Mouse (Mus musculus) right cerebral cortex, postnatal 10 days (tissue): ENCODE measurements around the gene Adamts14.

Source experiments
- DNase-seq, 2 experiments: peaks; one replicate each; pipeline ENCODE4 v3.0.0; 2021; ENCODE audit warnings: low spot score in 2 of 2

Gene Adamts14

DNA sequence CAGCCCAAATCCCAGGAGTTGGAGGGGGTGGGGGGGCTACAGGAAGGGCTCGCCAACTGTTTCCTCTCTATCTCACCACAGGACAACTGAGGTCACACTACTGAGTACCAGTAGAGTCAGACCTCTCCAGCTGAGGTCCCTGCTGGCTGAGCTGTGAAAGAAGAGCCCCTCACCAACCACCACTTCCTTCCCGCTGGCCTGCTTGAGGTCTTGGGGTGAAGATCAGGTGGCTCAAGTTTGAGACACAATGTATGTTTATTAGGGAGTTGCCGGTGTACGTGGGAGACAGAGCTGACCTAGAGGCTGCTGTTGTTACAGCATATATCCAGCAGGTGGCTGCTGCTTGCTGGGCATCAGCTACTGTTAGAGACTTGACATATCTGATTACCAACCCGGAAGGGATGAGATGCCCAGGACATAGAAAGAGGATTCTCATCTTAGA is 2.5 kb upstream of the Adamts14 start:
- DNase-seq, result no peak

DNA sequence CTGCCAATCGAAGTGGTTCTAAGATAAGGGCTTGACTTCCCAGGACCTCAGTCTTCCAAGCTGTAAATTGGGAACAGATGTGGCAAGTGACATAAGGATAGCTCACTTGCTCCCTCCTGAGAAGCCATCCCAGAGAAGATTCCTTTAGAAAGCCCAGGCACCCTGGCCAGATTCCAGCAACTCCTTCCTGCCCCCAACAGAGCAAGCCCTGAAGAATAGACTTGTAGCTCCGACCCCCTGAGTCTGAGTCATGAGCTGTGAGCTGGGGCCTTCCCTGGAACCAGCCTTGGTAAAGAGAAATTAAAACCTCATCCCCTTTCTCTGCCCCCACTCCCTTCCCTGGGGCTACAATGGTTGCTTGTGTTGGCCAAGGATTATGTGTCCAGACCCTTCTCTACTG is 1.3 kb upstream of the Adamts14 start:
- DNase-seq, result no peak

DNA sequence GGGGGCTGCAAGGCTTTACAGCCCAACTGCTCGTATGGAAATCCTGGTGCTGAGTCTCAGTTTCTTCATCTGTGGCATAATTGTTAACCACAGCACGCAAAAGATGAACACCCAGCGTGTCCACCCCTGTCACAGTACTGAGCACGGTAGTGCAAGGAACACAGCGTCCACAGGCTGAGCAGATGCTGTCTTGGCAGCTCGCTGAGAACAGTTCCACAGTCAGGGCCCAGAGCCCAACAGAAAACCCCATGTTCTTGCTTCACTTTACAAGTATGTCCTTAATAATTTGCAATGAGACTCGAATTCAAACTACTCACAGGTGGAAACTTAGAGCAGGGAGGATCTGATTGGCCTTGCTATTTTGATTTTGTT is 592 bp upstream of the Adamts14 start:
- no peak for DNase-seq

DNA sequence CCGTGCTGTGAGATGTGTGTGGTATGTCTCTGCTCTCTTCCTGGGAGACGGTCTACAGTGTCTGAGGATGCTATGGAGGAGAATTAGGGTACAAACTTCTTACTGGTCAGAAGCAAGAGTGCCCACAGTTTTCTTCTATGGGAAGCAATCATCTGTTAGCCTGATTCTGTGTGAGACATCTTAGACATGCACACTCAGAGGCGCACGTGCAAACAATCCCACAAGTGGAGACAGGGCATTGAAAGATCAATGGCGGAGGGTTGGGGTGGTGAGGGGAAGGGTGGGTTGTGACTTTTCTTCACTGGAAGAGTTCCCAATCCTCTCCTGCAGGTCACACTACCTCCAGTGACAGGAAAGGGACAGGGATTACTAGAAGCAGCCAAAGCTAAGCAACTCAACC is 607 bp downstream of the Adamts14 start:
- DNase-seq, result no peak

DNA sequence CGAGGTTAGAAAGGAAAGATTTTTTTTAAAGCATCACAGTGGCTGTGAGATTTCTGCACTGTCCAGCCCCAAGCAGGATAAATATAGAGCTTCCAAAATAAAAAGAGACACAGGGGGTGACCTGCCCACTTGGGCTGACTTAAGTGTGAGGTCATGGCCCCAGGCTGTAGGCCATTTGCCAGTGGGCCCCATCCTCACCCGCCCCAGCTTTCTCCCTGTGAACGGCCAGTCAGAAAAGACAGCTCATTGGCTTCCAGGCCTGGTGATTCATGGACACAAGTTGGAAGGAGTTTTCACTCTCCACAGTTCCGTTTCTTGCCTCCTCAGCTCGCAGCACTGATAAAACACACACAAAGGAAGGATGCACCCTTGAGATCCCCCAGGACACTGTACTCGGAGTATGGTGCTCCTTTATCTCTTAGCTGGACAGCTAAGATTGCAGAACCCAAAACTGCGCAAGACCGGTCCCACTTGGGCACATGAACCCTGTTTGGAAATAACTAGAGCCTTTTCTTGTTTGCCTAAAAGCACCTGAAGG is 1.1 kb downstream of the Adamts14 start:
- no peak for DNase-seq

DNA sequence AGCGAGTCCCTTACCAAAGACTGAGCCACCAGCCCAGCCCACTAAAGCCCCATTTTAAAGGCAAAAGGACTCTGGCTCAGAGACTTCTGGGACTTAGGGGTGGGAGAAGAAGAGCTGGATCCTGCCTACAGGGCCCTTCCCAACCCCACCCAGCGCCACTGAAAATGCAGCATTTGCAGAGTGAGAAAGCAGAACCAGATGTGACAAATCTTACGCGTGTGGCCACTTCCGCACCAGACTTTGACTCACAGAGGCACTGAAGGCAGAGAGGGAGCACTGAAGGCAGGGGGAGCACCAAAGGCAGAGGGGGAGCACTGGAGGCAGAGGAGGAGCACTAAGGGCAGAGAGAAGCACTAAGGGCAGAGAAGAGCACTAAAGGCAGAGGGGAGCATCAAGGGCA is 5.9 kb downstream of the Adamts14 start:
- no peak for DNase-seq

DNA sequence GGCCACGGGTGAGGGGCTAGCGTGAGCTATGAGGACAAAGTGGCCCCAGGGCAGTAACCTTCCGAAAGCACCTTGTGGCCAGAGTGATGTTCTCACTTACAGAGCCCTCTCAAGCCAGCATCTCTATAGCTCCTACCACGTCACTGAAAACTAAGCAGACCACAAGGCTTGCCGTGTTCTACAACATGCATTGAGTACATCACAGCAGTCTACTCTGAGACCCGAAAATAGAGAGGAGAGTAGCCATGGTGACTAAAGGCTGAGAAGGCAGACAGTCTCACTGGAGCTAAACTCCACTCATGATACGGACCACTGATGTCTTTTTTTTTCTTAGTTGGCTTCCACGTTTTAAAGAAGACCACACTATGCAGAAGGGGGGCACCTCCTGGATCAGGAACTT is 9.6 kb downstream of the Adamts14 start:
- DNase-seq, result no peak

DNA sequence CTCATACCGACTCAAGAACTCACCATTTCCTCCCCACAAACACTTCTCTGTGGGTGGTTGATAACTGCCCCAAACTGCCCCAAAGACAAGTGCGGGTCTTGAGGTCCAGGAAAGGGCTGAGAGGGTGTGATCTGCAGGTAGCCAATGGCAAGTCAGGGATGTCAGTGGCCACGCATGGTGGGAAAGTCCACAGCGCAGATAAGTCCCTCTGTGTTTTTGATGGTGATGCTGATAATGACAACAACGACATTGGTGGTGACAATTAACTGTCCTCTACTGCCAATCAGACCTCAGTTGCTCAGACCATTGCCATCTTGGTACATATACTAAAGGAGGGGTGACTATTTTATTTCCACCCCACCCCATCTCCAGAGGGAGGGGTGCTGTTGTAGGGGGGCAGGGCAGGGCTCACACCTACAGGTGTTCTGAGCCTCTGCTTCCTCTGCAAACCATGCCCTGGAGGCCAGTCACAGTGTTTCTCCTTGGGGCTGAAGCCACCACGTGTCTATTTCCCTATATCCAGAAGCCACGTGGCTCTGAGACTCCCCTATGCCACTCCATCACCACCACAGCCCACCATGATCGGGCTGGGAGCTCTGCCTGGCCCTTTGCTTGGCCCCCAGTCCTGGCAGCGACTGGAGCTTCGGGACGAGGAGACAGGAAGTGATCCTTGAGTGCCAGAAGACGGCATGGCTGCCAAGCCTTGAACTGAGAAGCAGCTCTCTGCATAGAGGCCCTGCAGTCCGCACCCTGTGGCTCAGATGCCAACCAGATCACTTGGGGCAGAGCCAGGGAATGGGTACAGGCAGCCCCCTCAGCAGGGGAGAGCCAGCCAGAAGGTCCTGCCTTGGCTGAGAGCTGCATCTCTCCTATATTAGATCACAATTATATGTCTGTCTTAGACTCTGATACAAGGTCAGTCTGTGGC is 11.7 kb downstream of the Adamts14 start:
- peak; percentile 44 to 48 for DNase-seq

DNA sequence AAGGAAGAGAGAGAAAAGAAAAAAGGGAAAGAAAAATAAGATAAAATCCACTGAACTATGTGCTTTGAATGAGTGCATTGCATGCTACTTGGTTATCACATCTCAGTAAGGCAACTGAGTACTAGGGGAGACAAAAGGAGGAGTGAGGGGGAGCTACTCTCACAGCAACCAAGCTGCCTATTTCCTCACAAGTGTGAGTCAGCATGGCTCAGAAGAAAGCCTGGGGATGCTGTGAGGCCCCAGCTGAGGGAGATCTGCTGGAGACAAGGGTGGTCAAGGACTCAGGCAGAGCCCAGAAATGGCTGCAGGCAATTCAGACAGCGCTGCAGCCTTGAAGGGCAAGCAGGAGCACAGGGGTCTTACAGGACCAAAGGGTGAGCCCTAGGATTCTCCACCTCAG is 15.1 kb downstream of the Adamts14 start:
- DNase-seq, result peak in 1 of 2 experiments; percentile 42

DNA sequence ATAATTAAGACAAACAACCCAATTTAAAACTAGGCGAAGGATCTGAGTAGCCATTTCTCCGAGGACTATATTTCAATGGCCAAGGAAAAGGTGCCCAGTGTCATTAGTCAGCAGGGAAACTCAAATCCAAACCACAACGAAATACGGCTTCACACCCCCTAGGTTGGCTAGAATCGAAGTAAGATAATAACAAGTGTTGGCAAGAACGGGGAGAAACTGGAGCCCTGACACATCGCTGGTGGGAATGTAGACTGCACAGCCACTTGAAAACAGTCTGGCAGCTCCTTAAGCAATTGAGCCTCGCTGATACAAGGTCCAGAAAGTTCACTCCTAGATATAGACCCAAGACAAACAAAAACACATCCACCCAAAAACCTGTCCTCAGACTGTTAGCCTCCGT is 16.6 kb downstream of the Adamts14 start:
- DNase-seq, result no peak

DNA sequence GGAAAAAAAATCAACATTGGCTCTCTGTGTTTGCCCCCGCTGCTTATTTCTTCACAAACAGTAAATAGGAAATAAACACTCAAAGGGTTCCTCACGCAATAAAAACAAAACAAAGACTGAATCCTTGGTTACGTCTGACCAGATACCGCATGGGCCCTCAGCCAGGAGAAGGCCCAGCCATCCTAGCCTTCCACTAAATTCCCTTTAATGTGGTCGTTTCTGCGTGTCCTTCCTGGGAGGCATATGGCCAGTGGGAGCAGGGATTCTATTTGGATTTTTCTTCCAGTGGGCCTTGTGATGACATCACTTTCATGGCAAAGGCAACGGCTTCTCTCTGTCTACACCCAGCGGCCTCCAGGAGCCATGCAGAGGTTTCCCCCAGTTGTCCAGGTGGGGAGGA is 18.0 kb downstream of the Adamts14 start:
- DNase-seq, result no peak

DNA sequence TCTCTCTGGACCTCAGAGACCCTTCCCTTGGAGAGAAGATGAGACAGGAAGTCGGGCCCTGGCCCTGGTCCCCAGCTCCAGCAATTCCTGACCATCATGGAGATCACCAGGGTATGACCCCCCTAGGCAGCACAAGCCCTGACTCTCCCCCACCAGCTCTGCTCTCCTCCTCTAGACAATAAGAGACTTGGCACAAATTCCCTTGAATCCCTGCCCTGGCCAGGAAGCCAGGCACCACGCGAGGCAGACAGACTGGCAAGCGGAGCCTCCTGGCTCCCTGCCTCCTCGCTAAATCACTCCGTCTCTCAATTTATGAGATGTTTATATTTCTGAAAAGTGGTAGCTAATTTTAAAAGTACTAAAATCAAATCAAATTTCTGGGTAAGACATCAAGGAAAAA is 18.5 kb downstream of the Adamts14 start:
- peak; percentile 77 to 79 for DNase-seq

DNA sequence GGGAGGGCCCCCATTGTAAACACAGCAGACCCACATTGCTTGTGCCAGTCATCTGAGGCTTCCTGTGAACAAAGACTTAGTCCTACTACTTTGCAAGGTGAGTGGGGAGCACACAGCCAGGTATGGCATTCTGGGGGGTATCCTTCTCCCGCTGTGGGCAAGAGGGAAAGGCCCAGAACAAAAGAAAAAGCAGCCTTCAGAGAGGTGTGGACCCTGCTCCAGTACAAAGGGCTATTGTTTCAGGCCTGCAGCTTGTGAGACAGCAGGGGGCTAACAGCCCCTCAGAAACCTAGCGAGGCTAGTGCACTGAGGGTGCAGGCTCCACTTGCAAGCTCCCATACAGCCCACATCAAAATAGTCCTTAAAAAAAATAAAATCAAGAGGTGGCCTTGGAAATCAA is 23.3 kb downstream of the Adamts14 start:
- no peak for DNase-seq

DNA sequence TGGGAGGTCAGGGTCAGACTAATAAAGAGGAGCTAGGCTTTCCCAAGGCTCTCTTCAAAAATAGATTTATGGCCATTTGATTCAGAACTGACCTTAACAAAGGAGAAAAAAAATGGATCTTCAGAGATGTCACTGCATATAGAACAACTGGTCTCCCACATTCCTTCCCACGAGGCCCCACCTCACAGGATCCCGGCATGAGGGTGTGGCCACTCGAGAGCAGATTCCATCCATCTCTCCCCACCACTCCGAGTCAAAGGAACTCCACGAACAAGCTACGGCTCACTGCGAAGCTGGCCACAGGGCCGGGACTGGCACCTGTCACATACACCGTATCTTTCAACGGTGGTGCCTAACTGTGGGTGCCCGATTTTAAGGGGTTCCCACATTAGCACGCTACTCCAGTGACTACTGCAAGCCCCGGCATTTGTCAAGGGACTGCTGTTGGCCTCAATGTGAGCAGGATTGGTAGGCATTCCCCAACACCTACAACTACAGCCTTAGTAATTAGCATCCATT is 24.6 kb downstream of the Adamts14 start:
- DNase-seq, result no peak

DNA sequence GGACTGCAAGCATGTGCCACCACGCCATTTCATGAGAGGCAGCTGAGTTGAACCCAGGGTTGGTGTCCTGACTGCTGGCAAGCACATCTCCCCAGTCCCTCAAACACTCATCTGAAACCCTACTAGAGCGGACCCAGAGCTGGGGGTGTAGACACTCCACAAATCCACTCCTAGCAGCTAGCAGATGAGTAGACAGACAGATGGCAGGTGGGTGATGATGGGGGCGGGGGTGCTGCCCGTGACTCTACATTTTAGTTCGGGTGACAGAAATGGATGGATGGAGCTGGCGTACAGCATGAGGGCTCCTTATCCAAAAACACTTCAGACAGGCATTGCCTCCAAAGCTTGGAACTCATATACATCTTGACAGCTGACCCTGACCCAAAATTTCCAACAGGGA is 26.9 kb downstream of the Adamts14 start:
- peak; percentile 62 to 77 for DNase-seq

DNA sequence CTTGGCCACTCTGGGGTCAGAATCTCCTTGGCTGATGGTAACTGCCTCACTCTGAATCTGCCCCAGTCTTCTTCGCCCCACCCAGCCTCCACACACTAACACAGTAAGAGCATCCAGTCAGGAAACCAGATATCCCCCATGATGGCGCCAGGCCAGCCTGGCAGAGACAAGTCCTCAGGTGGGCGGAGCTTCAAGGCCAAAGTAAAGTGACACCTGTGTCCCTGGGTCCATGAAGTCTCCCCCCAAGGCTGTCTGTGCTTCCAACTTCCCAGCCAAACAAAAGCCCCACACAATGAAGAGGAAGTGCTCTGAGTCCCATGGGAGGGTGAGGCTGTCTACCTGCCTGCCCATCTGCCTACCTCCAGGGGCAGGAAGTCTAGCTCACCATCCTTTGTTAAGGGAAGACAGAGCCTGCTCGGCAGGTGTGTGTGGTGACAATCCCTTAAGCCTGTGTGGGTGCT is 31.2 kb downstream of the Adamts14 start:
- DNase-seq, result no peak

DNA sequence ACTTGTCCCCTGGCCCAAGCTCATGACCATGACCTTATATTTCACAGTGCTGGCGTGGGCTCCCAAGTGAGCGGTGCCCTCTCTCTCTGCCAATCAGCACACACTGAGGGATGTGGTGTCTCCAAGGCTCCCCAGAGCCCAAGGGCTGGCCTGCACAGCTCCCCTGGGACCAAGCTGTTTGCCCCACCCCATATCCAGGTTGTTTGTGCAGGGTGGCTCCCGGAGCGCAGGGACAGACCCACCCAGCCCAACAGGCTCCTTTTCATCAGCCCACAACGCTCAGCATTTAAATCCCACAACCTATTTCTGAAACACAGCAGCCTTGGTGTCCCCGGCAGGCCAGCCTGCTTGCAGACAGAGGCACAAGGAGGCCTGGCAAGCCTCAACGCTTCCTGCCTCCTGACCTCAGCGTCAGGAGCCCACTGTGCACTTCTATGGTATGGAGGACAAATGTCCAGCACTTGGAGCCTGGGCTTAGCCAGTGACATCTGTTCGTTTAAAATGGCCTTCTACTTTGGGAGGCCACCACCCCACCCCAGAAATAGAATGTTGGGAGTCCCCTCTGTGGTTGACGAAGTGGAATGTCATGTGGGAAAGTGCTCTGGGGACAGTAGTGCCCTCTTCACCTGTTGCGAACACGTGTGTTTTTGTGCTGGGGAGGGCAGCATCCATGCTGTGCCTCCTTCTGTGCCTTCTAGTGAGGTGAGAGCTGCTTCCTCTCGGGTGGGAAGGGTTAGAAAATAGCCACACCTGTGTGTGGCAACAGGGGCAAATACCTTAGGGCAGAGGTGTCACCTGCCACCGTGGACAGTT is 32.9 kb downstream of the Adamts14 start:
- no peak for DNase-seq

DNA sequence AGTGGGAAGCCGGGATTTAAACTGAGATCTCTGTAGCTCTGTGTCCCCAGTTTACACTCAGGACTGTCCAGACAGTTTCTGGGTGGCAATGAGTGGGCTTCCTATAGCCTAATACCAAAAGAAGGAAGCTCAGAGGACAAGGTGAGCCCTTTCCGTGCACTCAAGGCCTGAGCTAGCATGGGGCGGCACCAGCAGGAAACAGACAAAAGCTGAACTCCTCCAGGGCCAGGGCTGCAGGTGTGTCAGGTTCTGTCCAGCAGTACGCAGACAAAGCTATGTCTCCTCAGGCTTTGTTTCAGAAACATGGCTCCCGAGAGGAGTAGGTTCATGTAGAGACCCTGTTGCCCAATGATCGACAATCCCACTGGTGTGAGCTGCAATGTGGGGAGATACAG is 35.9 kb downstream of the Adamts14 start:
- DNase-seq, result no peak

DNA sequence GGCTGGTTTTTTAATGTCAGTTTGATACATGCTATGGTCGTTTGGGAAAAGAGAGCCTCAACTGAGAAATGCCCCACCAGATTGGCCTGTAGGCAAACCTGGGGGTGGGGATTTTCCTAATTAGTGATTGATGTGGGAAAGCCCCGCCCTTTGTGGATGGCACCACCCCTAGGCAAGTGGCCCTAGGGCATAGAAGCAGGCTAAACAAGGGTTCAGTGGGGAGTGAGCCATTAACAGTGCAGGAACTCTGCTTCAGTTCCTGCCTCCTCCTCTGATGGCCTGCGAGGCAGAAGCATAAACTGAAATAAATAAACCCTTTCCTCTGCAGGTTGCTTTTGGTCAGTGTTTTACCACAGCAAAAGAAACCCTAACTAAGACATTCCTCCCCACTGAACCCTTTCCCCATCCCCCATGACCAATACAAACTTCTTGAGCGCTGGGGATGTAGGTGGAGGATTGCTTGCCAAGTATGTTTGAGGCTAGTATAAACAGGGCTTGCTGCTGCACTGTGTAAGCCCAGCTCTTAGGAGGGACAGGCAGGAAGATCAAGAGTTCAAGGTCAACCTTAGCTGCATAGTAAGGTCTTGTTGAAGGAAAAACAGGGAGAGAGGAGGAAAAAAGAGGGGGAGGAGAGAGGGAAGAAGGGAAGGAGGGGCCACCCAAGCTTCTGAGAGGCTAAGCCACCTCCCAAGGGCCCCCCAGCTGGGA is 36.4 kb downstream of the Adamts14 start:
- no peak for DNase-seq

DNA sequence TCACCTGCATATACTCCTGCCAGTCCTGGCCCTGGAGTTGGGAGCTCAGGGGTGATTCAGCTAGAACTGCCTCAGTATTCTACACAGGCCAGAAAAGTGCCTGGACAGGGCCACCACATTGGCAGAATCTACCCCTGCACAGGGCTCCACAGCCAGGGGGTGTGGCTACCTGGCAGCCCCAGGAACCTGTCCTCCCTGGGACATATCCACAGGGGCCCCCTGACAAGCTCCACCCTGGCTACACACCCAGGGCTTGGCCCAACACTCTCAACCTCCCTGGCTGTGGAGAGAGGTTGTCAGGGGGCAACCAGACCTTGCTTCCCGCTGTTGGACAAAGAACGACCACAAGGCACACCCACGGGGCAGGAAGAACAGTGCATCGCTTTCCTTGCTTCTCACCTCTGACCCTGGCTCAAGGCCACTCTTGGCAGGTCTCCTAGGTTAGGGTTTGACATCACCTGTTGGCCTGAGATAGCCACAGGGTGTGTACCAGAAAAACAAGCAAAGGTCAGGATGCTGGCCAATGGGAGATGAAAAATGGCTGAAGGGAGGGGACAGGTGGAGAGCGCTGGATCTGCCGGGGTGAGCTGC is 37.5 kb downstream of the Adamts14 start:
- DNase-seq, result no peak

DNA sequence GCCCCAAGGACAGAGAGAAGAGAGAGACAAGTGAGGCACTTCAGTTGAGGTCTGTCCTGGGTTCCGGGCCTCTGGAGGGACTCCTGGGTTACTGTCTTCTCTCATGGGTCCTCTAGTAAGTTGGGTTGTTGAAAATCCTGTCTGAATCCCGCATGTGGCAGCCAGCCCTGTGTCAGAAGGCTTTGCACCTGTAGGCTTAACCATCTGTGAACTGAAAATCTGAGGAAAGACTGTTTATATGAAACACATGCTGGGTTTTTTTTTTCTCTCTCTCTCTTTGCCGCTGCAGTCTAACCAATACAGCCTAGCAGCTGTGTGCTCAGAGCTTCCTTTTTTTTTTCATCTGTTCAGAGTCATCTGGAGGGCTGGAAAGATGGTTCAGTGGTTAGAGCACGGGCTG is 38.9 kb downstream of the Adamts14 start:
- DNase-seq, result no peak
